Mouse (Mus musculus) limb, embryonic 12.5 days (tissue): Measurements from ENCODE around the gene Ltbp2. TPM values are rescaled to one million over a fixed set of nuclear protein-coding genes. Genes with fewer than 3 reads are reported as not detected.

Experiments used
- ATAC-seq: fragments of 200-750 bp; cut with Nextera tagmentation; 2 replicates; pipeline ENCODE4 v1.8.0; 2017; ENCODE audit warnings: low read depth, moderate TSS enrichment; ENCODE audit not compliant: insufficient number of reproducible peaks, insufficient read depth, low FRiP score, low TSS enrichment
- H3K27ac ChIP-seq: fragments of 300-500 bp; sonication (generic); 2 replicates; pipeline ENCODE4 v1.5.1; 2016; ENCODE audit warnings: mild to moderate bottlenecking, moderate library complexity
- H3K27me3 ChIP-seq: fragments of 300-500 bp; sonication (generic); 2 replicates; pipeline ENCODE4 v1.6.1; 2016; ENCODE audit warnings: mild to moderate bottlenecking, moderate library complexity
- H3K36me3 ChIP-seq: fragments of 300-500 bp; sonication (generic); 2 replicates; pipeline ENCODE4 v1.6.1; 2016; ENCODE audit warnings: mild to moderate bottlenecking, moderate library complexity
- H3K4me1 ChIP-seq: fragments of 300-500 bp; sonication (generic); replicated peaks from 2 replicates; pipeline ENCODE4 v1.6.1; 2016
- H3K4me2 ChIP-seq: fragments of 300-500 bp; sonication (generic); 2 replicates; pipeline ENCODE4 v1.6.1; 2016; ENCODE audit warnings: mild to moderate bottlenecking, moderate library complexity
- H3K4me3 ChIP-seq: fragments of 300-500 bp; sonication (generic); replicated peaks from 2 replicates; pipeline ENCODE4 v1.5.1; 2016; ENCODE audit warnings: mild to moderate bottlenecking
- H3K9ac ChIP-seq: fragments of 300-500 bp; sonication (generic); replicated peaks from 2 replicates; pipeline ENCODE4 v1.6.1; 2016; ENCODE audit warnings: mild to moderate bottlenecking, moderate library complexity
- H3K9me3 ChIP-seq: fragments of 300-500 bp; sonication (generic); 2 replicates; pipeline ENCODE4 v1.6.1; 2016; ENCODE audit warnings: mild to moderate bottlenecking, moderate library complexity
- WGBS: fragments of 180-500 bp; shearing (Covaris S2); methylation state at CpG from one replicate; pipeline ENCODE4 v1.1.7; 2016; 5-methylcytosine and 5-hydroxymethylcytosine counted together
- polyA plus RNA-seq: library from polyadenylated mRNA; unstranded; fragments of >200 nt; fragmentation: Nextera tagmentation; extraction: Ambion mirVana; gene quantifications from 2 replicates; pipeline ENCODE4 v1.2.1, GENCODE M21; 2016

The Ltbp2 gene
- polyA plus RNA-seq, 1 experiment from 2014 or later: 0.20 TPM

GRCm38 (mm10) chr12:84856532-84856931 is 19.8 kb downstream of the Ltbp2 start:
- Histone ChIP-seq H3K9me3 (no peaks in the 10 kb centered on the region), H3K4me3 (no peak overlapping the region), H3K9ac (no peak overlapping the region), H3K4me2 (no peak overlapping the region), H3K4me1 (peaks cover 33% of the 10 kb centered on the region), H3K27me3 (peaks cover 28% of the 10 kb centered on the region), H3K27ac (no peak overlapping the region), H3K36me3 (no peaks in the 10 kb centered on the region)
- 77% methylated on average over 8 of the region's 8 CpGs for WGBS
- ATAC-seq: no peak

GRCm38 (mm10) chr12:84855084-84855625 is 21.2 kb downstream of the Ltbp2 start:
- no peak overlapping the region for H3K27ac ChIP-seq
- peaks cover 32% of the 10 kb centered on the region for H3K27me3 ChIP-seq
- no peak overlapping the region for H3K4me2 ChIP-seq
- no peak overlapping the region for H3K4me3 ChIP-seq
- 87% methylated on average over 4 of the region's 4 CpGs for WGBS
- H3K9me3 ChIP-seq: no peaks in the 10 kb centered on the region
- H3K9ac ChIP-seq: no peak overlapping the region
- H3K36me3 ChIP-seq: no peaks in the 10 kb centered on the region
- H3K4me1 ChIP-seq: peaks cover 38% of the 10 kb centered on the region
- ATAC-seq: no peak

DNA sequence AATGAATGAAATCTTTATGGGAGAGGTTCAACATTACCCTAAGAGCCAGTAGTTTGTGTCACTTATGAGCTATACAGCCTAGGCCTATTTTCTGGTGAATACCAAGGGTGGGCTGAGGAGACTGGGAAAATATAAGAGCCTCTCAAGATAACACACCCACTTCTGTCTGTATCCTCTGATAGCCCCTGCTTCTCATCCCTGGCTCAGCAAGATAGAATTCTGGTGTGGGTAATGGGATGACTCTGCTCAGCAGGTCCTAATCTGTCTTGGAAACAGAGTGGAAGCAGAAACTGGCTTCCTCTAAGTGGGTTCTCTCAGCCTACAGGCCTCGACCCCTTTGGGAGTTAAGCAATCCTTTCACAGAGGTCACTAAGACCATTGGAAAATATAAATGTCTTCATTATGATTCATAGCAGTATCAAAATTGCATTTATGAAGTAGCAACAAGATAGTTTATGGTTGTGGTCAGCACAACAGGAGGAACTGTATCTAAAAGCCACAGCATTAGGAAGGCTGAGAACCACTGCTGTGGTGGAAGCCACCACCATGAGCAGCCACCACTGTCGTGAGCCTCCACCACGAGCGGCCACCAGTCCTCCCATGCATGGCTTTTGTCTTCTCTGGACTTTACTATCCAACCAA is 21.8 kb downstream of the Ltbp2 start:
- no peak overlapping the region for H3K9ac ChIP-seq
- H3K27me3 ChIP-seq: peaks cover 38% of the 10 kb centered on the region
- H3K9me3 ChIP-seq: no peaks in the 10 kb centered on the region
- ATAC-seq: no peak
- H3K36me3 ChIP-seq: no peaks in the 10 kb centered on the region
- no peak overlapping the region for H3K27ac ChIP-seq
- H3K4me1 ChIP-seq: peaks cover 38% of the 10 kb centered on the region
- H3K4me2 ChIP-seq: no peak overlapping the region
- no peak overlapping the region for H3K4me3 ChIP-seq
- WGBS: 87% methylated on average over 4 of the region's 4 CpGs

GRCm38 (mm10) chr12:84851403-84852040 is 24.8 kb downstream of the Ltbp2 start:
- Histone ChIP-seq H3K9ac (no peak overlapping the region), H3K27ac (0 out of 2 replicates have a peak overlapping the region, but pooled peaks have one; percentile 2), H3K4me1 (peaks cover 52% of the 10 kb centered on the region), H3K36me3 (no peaks in the 10 kb centered on the region), H3K4me3 (no peak overlapping the region), H3K9me3 (no peaks in the 10 kb centered on the region), H3K4me2 (no peak overlapping the region), H3K27me3 (peaks cover 43% of the 10 kb centered on the region)
- ATAC-seq: no peak
- WGBS: 51% methylated on average over 11 of the region's 11 CpGs

- H3K9ac ChIP-seq: 0 out of 2 replicates have a peak overlapping the region, but pooled peaks have one; percentile 4
- 19% methylated on average over 6 of the region's 6 CpGs for WGBS
- no peaks in the 10 kb centered on the region for H3K36me3 ChIP-seq
- H3K9me3 ChIP-seq: no peaks in the 10 kb centered on the region
- peaks cover 81% of the 10 kb centered on the region for H3K4me1 ChIP-seq
- H3K4me3 ChIP-seq: no peak overlapping the region
- H3K27me3 ChIP-seq: peaks cover 54% of the 10 kb centered on the region
- peak; percentile 60 for ATAC-seq
- H3K4me2 ChIP-seq: peak overlapping the region; percentile 42
- H3K27ac ChIP-seq: peak overlapping the region; percentile 88
Observed at GRCm38 (mm10) chr12:84847882-84848281, 28.4 kb downstream of the Ltbp2 start.

DNA sequence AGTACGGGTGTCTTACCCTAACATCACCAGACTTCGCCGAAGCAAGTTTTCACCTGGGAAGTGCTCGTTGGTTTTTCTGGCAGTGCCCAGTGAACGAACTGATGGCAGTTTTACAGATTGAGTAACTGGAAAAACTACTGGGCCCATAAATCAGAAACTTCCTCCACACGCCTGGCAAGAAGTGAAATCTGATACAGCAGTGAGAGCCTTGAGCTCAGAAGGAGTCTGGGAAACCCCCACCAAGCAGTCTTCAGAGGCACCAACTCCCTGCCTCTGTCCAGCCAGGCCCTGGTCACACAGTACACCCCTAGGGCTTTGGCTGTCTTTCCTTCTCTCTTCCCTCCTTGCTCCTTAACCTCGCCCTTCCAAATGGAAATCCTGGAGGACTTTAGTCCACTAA is 28.9 kb downstream of the Ltbp2 start:
- no peak overlapping the region for H3K4me3 ChIP-seq
- 4% methylated on average over 7 of the region's 7 CpGs for WGBS
- peak overlapping the region; percentile 42 for H3K4me2 ChIP-seq
- peak overlapping the region; percentile 88 for H3K27ac ChIP-seq
- H3K4me1 ChIP-seq: peaks cover 81% of the 10 kb centered on the region
- no peaks in the 10 kb centered on the region for H3K9me3 ChIP-seq
- peaks cover 51% of the 10 kb centered on the region for H3K27me3 ChIP-seq
- 0 out of 2 replicates have a peak overlapping the region, but pooled peaks have one; percentile 4 for H3K9ac ChIP-seq
- no peaks in the 10 kb centered on the region for H3K36me3 ChIP-seq
- peak; percentile 67 for ATAC-seq

GRCm38 (mm10) chr12:84846594-84847014 is 29.7 kb downstream of the Ltbp2 start:
- H3K4me2 ChIP-seq: peak overlapping the region; percentile 6; the same call in 1 of the 2 replicates
- 48% methylated on average over 9 of the region's 9 CpGs for WGBS
- no peak overlapping the region for H3K9ac ChIP-seq
- H3K4me3 ChIP-seq: no peak overlapping the region
- H3K4me1 ChIP-seq: peaks cover 81% of the 10 kb centered on the region
- ATAC-seq: no peak
- no peaks in the 10 kb centered on the region for H3K9me3 ChIP-seq
- H3K36me3 ChIP-seq: no peaks in the 10 kb centered on the region
- H3K27ac ChIP-seq: no peak overlapping the region
- peaks cover 43% of the 10 kb centered on the region for H3K27me3 ChIP-seq

GRCm38 (mm10) chr12:84842706-84843105 is 33.6 kb downstream of the Ltbp2 start:
- ATAC-seq: peak; percentile 35; the same call in 1 of the 2 replicates
- Histone ChIP-seq H3K9ac (no peak overlapping the region; the same call in 1 of the 2 replicates), H3K9me3 (no peaks in the 10 kb centered on the region), H3K4me1 (peaks cover 69% of the 10 kb centered on the region), H3K4me2 (0 out of 2 replicates have a peak overlapping the region, but pooled peaks have one; percentile 0), H3K36me3 (no peaks in the 10 kb centered on the region), H3K4me3 (no peak overlapping the region), H3K27ac (peak overlapping the region; percentile 87), H3K27me3 (peaks cover 30% of the 10 kb centered on the region)
- 11% methylated on average over 6 of the region's 6 CpGs for WGBS

- Histone ChIP-seq H3K4me1 (peaks cover 57% of the 10 kb centered on the region), H3K4me2 (peak overlapping the region; percentile 1; the same call in 1 of the 2 replicates), H3K27ac (peak overlapping the region; percentile 82), H3K27me3 (peaks cover 30% of the 10 kb centered on the region), H3K9ac (no peak overlapping the region), H3K4me3 (no peak overlapping the region), H3K36me3 (no peaks in the 10 kb centered on the region), H3K9me3 (no peaks in the 10 kb centered on the region)
- 33% methylated on average over 15 of the region's 15 CpGs for WGBS
- peak; percentile 63 for ATAC-seq
Observed at GRCm38 (mm10) chr12:84841158-84842140, 34.9 kb downstream of the Ltbp2 start.

DNA sequence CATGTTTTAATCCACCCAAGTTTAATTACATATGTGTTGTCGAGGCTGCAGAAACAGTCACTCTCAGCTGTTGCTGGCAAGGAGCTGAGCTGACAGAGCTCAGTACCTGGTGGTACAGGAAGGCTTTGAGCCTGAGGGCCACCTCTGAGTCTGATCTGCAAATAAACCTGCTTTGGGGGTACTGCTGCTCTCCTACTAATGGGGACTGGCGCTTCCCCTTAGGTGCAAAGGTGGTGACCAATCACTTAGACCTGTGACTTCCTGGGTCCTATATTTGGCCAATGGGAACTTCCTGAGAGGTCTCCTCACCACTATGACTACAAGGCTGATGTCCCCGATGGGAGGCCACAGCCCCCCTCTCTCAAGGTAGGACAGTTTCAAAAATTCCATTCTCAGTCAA is 35.6 kb downstream of the Ltbp2 start:
- no peaks in the 10 kb centered on the region for H3K36me3 ChIP-seq
- peak overlapping the region; percentile 1; the same call in 1 of the 2 replicates for H3K4me2 ChIP-seq
- peak overlapping the region; percentile 82 for H3K27ac ChIP-seq
- no peaks in the 10 kb centered on the region for H3K9me3 ChIP-seq
- 53% methylated on average over 3 of the region's 3 CpGs for WGBS
- peaks cover 52% of the 10 kb centered on the region for H3K4me1 ChIP-seq
- no peak overlapping the region for H3K4me3 ChIP-seq
- H3K9ac ChIP-seq: no peak overlapping the region
- peaks cover 29% of the 10 kb centered on the region for H3K27me3 ChIP-seq
- no peak for ATAC-seq
